Mouse (Mus musculus): ENCODE data around the gene 2410004B18Rik. TPM values are rescaled to one million over a fixed set of nuclear protein-coding genes. Genes with fewer than 3 reads are reported as not detected.
A peak's percentile ranks its signal among the peaks of the same experiment; 100 is the strongest.

Gene 2410004B18Rik
- polyA plus RNA-seq, 1 experiment from 2014 or later: 55.7 TPM

GRCm38 (mm10) chr3:145916374-145916773 lies 21.4 kb upstream of the 2410004B18Rik start:
- 88% methylated on average over 5 of the region's 5 CpGs for WGBS
- Histone ChIP-seq H3K27ac (no peak overlapping the region), H3K27me3 (ENCODE audit: insufficient read depth, poor library complexity, severe bottlenecking) (no peaks in the 10 kb centered on the region), H3K9me3 (no peaks in the 10 kb centered on the region), H3K4me3 (no peak overlapping the region), H3K4me1 (peaks cover 17% of the 10 kb centered on the region; the same call in 1 of the 2 replicates), H3K36me3 (no peaks in the 10 kb centered on the region)
- no peak for DNase-seq (ENCODE audit: low spot score)

GRCm38 (mm10) chr3:145916826-145917225 lies 21.0 kb upstream of the 2410004B18Rik start:
- peaks cover 17% of the 10 kb centered on the region; the same call in 1 of the 2 replicates for H3K4me1 ChIP-seq
- H3K9me3 ChIP-seq: no peaks in the 10 kb centered on the region
- no peaks in the 10 kb centered on the region for H3K36me3 ChIP-seq
- no peak overlapping the region for H3K4me3 ChIP-seq
- WGBS: 64% methylated on average over 4 of the region's 4 CpGs
- H3K27me3 ChIP-seq (ENCODE audit: insufficient read depth, poor library complexity, severe bottlenecking): no peaks in the 10 kb centered on the region
- no peak for DNase-seq (ENCODE audit: low spot score)
- H3K27ac ChIP-seq: no peak overlapping the region

- Histone ChIP-seq H3K27me3 (ENCODE audit: insufficient read depth, poor library complexity, severe bottlenecking) (no peaks in the 10 kb centered on the region), H3K4me1 (peaks cover 29% of the 10 kb centered on the region; the same call in 1 of the 2 replicates), H3K27ac (peak within 1 kb of the TSS; percentile 96), H3K4me3 (peak within 1 kb of the TSS; percentile 91), H3K36me3 (no peaks in the 10 kb centered on the region), H3K9me3 (no peaks in the 10 kb centered on the region)
- WGBS: 25% methylated on average over 11 of the region's 11 CpGs
- DNase-seq (ENCODE audit: low spot score): no peak
These were observed 15.6 kb upstream of the 2410004B18Rik start, which contains the start of gene Bcl10 for GRCm38 (mm10) chr3:145922019-145922854. Bcl10 (plus strand) TSS chr3:145922804.

- peak overlapping the region; percentile 96; the same call in 1 of the 2 replicates for H3K27ac ChIP-seq
- no peaks in the 10 kb centered on the region for H3K9me3 ChIP-seq
- H3K4me1 ChIP-seq: peaks cover 28% of the 10 kb centered on the region; the same call in 1 of the 2 replicates
- H3K4me3 ChIP-seq: no peak overlapping the region
- DNase-seq (ENCODE audit: low spot score): no peak
- H3K27me3 ChIP-seq (ENCODE audit: insufficient read depth, poor library complexity, severe bottlenecking): no peaks in the 10 kb centered on the region
- peaks cover 5% of the 10 kb centered on the region; the same call in 1 of the 2 replicates for H3K36me3 ChIP-seq
- 53% methylated on average over 3 of the region's 3 CpGs for WGBS
These were observed 14.8 kb upstream of the 2410004B18Rik start for GRCm38 (mm10) chr3:145922971-145923370.

GRCm38 (mm10) chr3:145923874-145924577 lies 13.8 kb upstream of the 2410004B18Rik start:
- Histone ChIP-seq H3K36me3 (peaks cover 12% of the 10 kb centered on the region; the same call in 1 of the 2 replicates), H3K27me3 (ENCODE audit: insufficient read depth, poor library complexity, severe bottlenecking) (no peaks in the 10 kb centered on the region), H3K4me1 (peaks cover 28% of the 10 kb centered on the region; the same call in 1 of the 2 replicates), H3K27ac (peak overlapping the region; percentile 96), H3K4me3 (peak overlapping the region; percentile 91), H3K9me3 (no peaks in the 10 kb centered on the region)
- DNase-seq (ENCODE audit: low spot score): peak; percentile 100
- WGBS: under 1% methylated on average over 58 of the region's 58 CpGs

GRCm38 (mm10) chr3:145924649-145925337 lies 13.0 kb upstream of the 2410004B18Rik start:
- Histone ChIP-seq H3K9me3 (no peaks in the 10 kb centered on the region), H3K4me3 (peak overlapping the region; percentile 91), H3K4me1 (peaks cover 28% of the 10 kb centered on the region; the same call in 1 of the 2 replicates), H3K27me3 (ENCODE audit: insufficient read depth, poor library complexity, severe bottlenecking) (no peaks in the 10 kb centered on the region), H3K36me3 (peaks cover 15% of the 10 kb centered on the region; the same call in 1 of the 2 replicates), H3K27ac (peak overlapping the region; percentile 96)
- DNase-seq (ENCODE audit: low spot score): no peak
- WGBS: 4% methylated on average over 39 of the region's 39 CpGs

GRCm38 (mm10) chr3:145925506-145925905 lies 12.3 kb upstream of the 2410004B18Rik start:
- H3K27me3 ChIP-seq (ENCODE audit: insufficient read depth, poor library complexity, severe bottlenecking): no peaks in the 10 kb centered on the region
- H3K4me1 ChIP-seq: peaks cover 28% of the 10 kb centered on the region; the same call in 1 of the 2 replicates
- no peak overlapping the region for H3K27ac ChIP-seq
- 64% methylated on average over 5 of the region's 5 CpGs for WGBS
- no peaks in the 10 kb centered on the region for H3K9me3 ChIP-seq
- H3K36me3 ChIP-seq: peaks cover 20% of the 10 kb centered on the region
- peak overlapping the region; percentile 91 for H3K4me3 ChIP-seq
- DNase-seq (ENCODE audit: low spot score): no peak

- Histone ChIP-seq H3K4me3 (no peak overlapping the region), H3K36me3 (peaks cover 57% of the 10 kb centered on the region), H3K4me1 (peaks cover 15% of the 10 kb centered on the region; the same call in 1 of the 2 replicates), H3K9me3 (no peaks in the 10 kb centered on the region), H3K27me3 (ENCODE audit: insufficient read depth, poor library complexity, severe bottlenecking) (no peaks in the 10 kb centered on the region), H3K27ac (no peak overlapping the region)
- 73% methylated on average over 7 of the region's 7 CpGs for WGBS
- DNase-seq (ENCODE audit: low spot score): no peak
These were observed 8.1 kb upstream of the 2410004B18Rik start for GRCm38 (mm10) chr3:145929525-145930400.

- WGBS: 70% methylated on average over 9 of the region's 9 CpGs
- Histone ChIP-seq H3K36me3 (peaks cover 47% of the 10 kb centered on the region), H3K4me1 (peaks cover 8% of the 10 kb centered on the region)
These were observed 4.0 kb upstream of the 2410004B18Rik start for GRCm38 (mm10) chr3:145933845-145934244.

GRCm38 (mm10) chr3:145938405-145939349 lies 863 bp downstream of the 2410004B18Rik start:
- Histone ChIP-seq H3K4me3 (peak overlapping the region; percentile 88), H3K36me3 (peaks cover 36% of the 10 kb centered on the region), H3K4me1 (peaks cover 27% of the 10 kb centered on the region), H3K27me3 (ENCODE audit: insufficient read depth, poor library complexity, severe bottlenecking) (no peaks in the 10 kb centered on the region), H3K27ac (peak overlapping the region; percentile 89), H3K9me3 (no peaks in the 10 kb centered on the region)
- no peak for DNase-seq (ENCODE audit: low spot score)
- WGBS: 17% methylated on average over 50 of the region's 50 CpGs

More at GRCm38 (mm10) chr3:145933845-145934244, 4.0 kb upstream of the 2410004B18Rik start:
- no peak for DNase-seq (ENCODE audit: low spot score)
- Histone ChIP-seq H3K27me3 (ENCODE audit: insufficient read depth, poor library complexity, severe bottlenecking) (no peaks in the 10 kb centered on the region), H3K4me3 (no peak overlapping the region), H3K9me3 (no peaks in the 10 kb centered on the region), H3K27ac (no peak overlapping the region)

GRCm38 (mm10) chr3:145939402-145939801 lies 1.6 kb downstream of the 2410004B18Rik start:
- Histone ChIP-seq H3K4me3 (peak overlapping the region; percentile 88), H3K36me3 (peaks cover 38% of the 10 kb centered on the region), H3K27me3 (ENCODE audit: insufficient read depth, poor library complexity, severe bottlenecking) (no peaks in the 10 kb centered on the region), H3K27ac (no peak overlapping the region), H3K9me3 (no peaks in the 10 kb centered on the region), H3K4me1 (peaks cover 27% of the 10 kb centered on the region)
- 64% methylated on average over 12 of the region's 12 CpGs for WGBS
- DNase-seq (ENCODE audit: low spot score): no peak
